Comparison of ENCODE assay signal across 24 mouse cellular contexts in the genomic region with DNA sequence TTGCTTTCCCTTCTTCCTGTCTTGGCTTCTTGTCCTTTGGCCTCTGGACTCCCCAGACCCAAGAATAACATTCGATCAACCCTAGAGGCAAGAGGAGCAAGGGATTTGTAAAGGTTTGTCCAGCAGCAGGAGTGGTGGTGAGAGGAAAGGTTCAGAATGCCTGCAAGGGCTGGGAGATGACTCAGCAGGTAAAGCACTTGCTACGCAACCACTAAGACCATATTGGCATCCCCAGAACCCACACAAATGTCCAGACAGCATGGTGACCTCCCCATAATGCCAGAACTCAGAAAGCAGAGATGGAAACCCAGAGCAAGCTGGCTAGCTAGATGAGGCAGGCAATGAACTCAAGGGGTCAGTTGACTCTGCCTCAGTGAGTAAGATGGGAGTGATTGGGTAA.
DNase-seq lines count a peak whose midpoint lies in the region; ATAC-seq lines count a peak whose summit lies in the region.
"Had no signal": no experiment of that assay in that cellular context is flagged by ENCODE, and none has a peak within 500 bp of the region (broad histone marks: within the 10 kb centered on the region; RNA-seq: fewer than 3 reads in every experiment).

No protein-coding gene starts in this region.

- H3K9ac ChIP-seq in hindbrain, embryonic 12.5 days, result no peak overlapping the region
- H3K9ac ChIP-seq: embryonic facial prominence, embryonic 15.5 days; heart, embryonic 15.5 days; hindbrain, embryonic 14.5 days; intestine, embryonic 15.5 days had no signal

- H3K4me2 ChIP-seq in hindbrain, embryonic 12.5 days (replicated peaks), result no peak overlapping the region
- H3K4me2 ChIP-seq: embryonic facial prominence, embryonic 15.5 days; heart, embryonic 11.5 days; heart, embryonic 15.5 days; hindbrain, embryonic 14.5 days; intestine, embryonic 15.5 days had no signal

- no peak overlapping the region for H3K27ac ChIP-seq in hindbrain, embryonic 12.5 days
- H3K27ac ChIP-seq: embryonic facial prominence, embryonic 15.5 days; heart, adult 2 months; heart, embryonic 15.5 days; hindbrain, embryonic 14.5 days; intestine, embryonic 15.5 days had no signal

- peaks cover 27% of the 10 kb centered on the region; the same call in 1 of the 2 replicates for H3K36me3 ChIP-seq in hindbrain, embryonic 12.5 days
- H3K36me3 ChIP-seq: G1E; intestine, embryonic 15.5 days had no signal

- no peak overlapping the region for H3K4me3 ChIP-seq in hindbrain, embryonic 12.5 days
- H3K4me3 ChIP-seq: embryonic facial prominence, embryonic 15.5 days; erythroblast, embryonic 14.5 days; heart, adult 2 months; heart, embryonic 15.5 days; intestine, embryonic 15.5 days had no signal

- 87% methylated on average over 2 of the region's 2 CpGs for WGBS in hindbrain, embryonic 12.5 days

- no peaks in the 10 kb centered on the region for H3K27me3 ChIP-seq in hindbrain, embryonic 12.5 days
- H3K27me3 ChIP-seq: embryonic facial prominence, embryonic 15.5 days; heart, embryonic 15.5 days; intestine, embryonic 15.5 days had no signal

- DNase-seq in 3134 (ENCODE audit: extremely low read depth, insufficient read length, low spot score), result peak; percentile 70
- peak; percentile 22 for DNase-seq in Muller cell, postnatal 12 days (ENCODE audit: inconsistent ontology term)
- peak; percentile 38 for DNase-seq in fibroblast of lung, adult 2 months (ENCODE audit: low read depth)
- no peak for DNase-seq in layer of hippocampus, postnatal 36 days
- DNase-seq in cerebellum, adult 9-10 months, result no peak
- DNase-seq: adrenal gland, adult 2 months; adrenal gland, postnatal 25 days; cerebellum, adult 11 months; cerebellum, adult 8-10 months; gastrocnemius, postnatal 10 days; heart, adult 2 months; heart, postnatal 14 days; kidney, adult 18-20 months had no signal

- 0 out of 2 replicates have a peak, but pooled peaks have one; percentile 19 for ATAC-seq in neutrophil, adult 5-6 weeks (ENCODE audit: extremely low read depth, insufficient number of reproducible peaks, low FRiP score, poor library complexity, severe bottlenecking)
- no peak for ATAC-seq in hindbrain, embryonic 12.5 days (ENCODE audit: low FRiP score)
- ATAC-seq: CD4-positive, CD25-positive, alpha-beta regulatory T cell, adult 4 months; forebrain, embryonic 16.5 days; intestine, embryonic 15.5 days had no signal

- H3K4me1 ChIP-seq in hindbrain, embryonic 12.5 days, result no peaks in the 10 kb centered on the region
- H3K4me1 ChIP-seq: embryonic facial prominence, embryonic 15.5 days; heart, embryonic 15.5 days; intestine, embryonic 15.5 days had no signal

- peaks cover 3% of the 10 kb centered on the region; the same call in 1 of the 2 replicates for H3K9me3 ChIP-seq in hindbrain, embryonic 12.5 days (replicated peaks)
- H3K9me3 ChIP-seq: heart, embryonic 15.5 days; intestine, embryonic 15.5 days had no signal

Comparison
In these comparisons a context has a peak if more than half of its experiments do, and no peak if none do; other contexts are left out.
1. DNase-seq: peak in 3134 (single experiment), Muller cell, postnatal 12 days (single experiment) and fibroblast of lung, adult 2 months (single experiment); none in layer of hippocampus, postnatal 36 days (0 of 2) and cerebellum, adult 9-10 months (single experiment).